Mouse (Mus musculus): ENCODE data around the gene Traf2.

Gene Traf2

GRCm38 (mm10) chr2:25492988-25493387 lies 53.8 kb downstream of the Traf2 start:
- DNase-seq: no peak

GRCm38 (mm10) chr2:25488671-25489068 lies 58.1 kb downstream of the Traf2 start:
- no peak for DNase-seq

GRCm38 (mm10) chr2:25487965-25488670 lies 58.6 kb downstream of the Traf2 start:
- no peak for DNase-seq

GRCm38 (mm10) chr2:25484901-25485647 lies 61.7 kb downstream of the Traf2 start:
- no peak for DNase-seq

GRCm38 (mm10) chr2:25482969-25483368 lies 63.8 kb downstream of the Traf2 start:
- DNase-seq: peak; percentile 58

GRCm38 (mm10) chr2:25480541-25480940 lies 66.2 kb downstream of the Traf2 start:
- DNase-seq: no peak

- no peak for DNase-seq
Observed at GRCm38 (mm10) chr2:25479551-25480311, 67.0 kb downstream of the Traf2 start.

- DNase-seq: no peak
Observed at GRCm38 (mm10) chr2:25477967-25478675, 68.6 kb downstream of the Traf2 start.

- DNase-seq: no peak
Observed at GRCm38 (mm10) chr2:25477541-25477940, 69.2 kb downstream of the Traf2 start.

- no peak for DNase-seq
Observed at GRCm38 (mm10) chr2:25472550-25472949, 74.2 kb downstream of the Traf2 start.

- no peak for DNase-seq
Observed at GRCm38 (mm10) chr2:25469969-25470368, 76.8 kb downstream of the Traf2 start, which contains the start of gene Ptgds. Ptgds (minus strand) TSS chr2:25470046.

GRCm38 (mm10) chr2:25468962-25469915 lies 77.5 kb downstream of the Traf2 start:
- peak; percentile 71 for DNase-seq
